Mouse (Mus musculus) heart, adult 2 months (tissue): ENCODE measurements around the gene Pdzrn3.

Experiments used
- CTCF ChIP-seq: fragments of 200-600 bp; IDR thresholded peaks from 2 replicates; pipeline ENCODE4 v1.8.1; 2022; ENCODE audit warnings: antibody characterized with exemption, mild to moderate bottlenecking, moderate library complexity
- EP300 ChIP-seq: fragments of 200-500 bp; IDR thresholded peaks from 2 replicates; pipeline ENCODE4 v1.6.1; 2011; ENCODE audit warnings: low read depth, low read length, control low read depth; ENCODE audit not compliant: insufficient read depth
- POLR2A ChIP-seq: fragments of 200-500 bp; IDR thresholded peaks from 2 replicates; pipeline ENCODE4 v1.6.1; 2011; ENCODE audit warnings: mild to moderate bottlenecking, low read depth, low read length, control low read depth; ENCODE audit not compliant: insufficient read depth

DNA sequence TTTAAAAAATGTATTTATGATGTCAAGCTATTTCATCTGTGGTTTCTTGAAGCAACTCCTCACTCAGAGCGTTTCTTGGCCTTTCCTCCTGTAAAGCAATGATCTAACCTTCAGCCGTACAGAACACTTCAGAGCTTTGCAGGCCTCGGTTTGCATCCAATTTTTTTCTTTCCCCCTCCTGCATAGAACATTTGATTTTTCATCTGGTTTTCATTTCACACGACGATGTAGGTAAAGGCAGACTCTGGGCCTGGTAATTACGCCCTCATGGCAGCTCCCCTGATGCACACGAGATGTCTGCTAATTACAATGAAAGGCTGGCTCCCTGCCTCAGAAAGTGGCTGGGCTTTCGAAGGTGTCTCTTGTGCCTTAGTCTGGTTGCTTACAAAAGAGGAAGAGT is 81.4 kb downstream of the Pdzrn3 start:
- TF ChIP-seq CTCF: no peak
- no peak for TF ChIP-seq POLR2A
- TF ChIP-seq EP300: no peak
